Mouse (Mus musculus): ENCODE measurements around the gene Sytl3.

The Sytl3 gene

DNA sequence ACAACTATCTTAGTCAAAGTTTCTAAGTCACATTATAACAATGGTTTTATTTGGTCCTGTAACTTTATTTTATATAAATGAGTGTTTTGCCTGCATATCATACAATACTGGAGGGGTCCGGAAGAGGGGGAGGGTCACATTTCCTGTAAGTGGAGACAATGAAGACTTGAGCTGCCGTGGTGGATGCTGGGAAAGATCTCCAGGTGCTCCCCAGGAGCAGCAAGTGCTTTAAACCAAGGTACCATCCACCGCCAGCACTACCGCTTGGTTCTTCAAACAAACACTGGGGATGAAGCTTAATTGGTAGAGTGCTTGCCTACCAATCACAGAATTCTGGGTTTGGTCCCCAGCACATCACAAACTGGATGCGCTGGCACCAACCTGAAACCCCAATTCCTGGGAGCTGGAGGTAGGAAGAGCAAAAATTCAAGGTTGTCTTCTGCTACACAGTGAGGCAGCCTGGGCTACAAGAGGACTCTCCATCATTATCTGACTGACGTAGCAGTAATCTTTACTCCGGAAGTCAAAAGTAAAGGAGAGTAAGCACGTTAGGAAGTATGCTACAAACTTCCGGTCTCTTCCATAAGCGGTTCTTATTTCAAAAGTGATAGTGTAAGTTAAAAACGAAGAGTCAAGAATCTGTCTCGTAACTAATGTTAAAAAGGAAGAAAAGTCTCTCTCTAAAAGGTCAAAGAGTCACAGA lies 118.9 kb downstream of the Sytl3 start:
- no peak for DNase-seq (ENCODE audit: low read depth, low spot score)

DNA sequence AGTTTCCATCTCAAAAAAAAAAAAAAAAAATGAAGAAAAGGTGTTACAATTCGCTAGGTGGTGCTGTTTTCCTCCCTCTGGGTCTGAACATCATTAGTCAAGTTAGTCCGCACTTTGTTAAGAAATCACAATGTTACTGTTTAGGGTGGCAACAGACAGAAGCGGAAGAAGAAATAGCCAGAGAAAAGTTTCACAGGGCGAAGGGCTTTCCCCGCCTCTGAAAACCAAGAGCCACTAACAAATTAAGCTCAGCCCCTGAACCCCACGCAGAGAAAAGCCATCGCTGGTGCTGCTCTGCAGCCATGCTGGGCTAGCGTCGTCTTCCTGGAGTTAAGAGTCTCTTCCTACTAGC lies 119.4 kb downstream of the Sytl3 start:
- no peak for DNase-seq (ENCODE audit: low read depth, low spot score)

- no peak for DNase-seq (ENCODE audit: low read depth, low spot score)
These were observed 120.0 kb downstream of the Sytl3 start for GRCm38 (mm10) chr17:6778771-6779509.

DNA sequence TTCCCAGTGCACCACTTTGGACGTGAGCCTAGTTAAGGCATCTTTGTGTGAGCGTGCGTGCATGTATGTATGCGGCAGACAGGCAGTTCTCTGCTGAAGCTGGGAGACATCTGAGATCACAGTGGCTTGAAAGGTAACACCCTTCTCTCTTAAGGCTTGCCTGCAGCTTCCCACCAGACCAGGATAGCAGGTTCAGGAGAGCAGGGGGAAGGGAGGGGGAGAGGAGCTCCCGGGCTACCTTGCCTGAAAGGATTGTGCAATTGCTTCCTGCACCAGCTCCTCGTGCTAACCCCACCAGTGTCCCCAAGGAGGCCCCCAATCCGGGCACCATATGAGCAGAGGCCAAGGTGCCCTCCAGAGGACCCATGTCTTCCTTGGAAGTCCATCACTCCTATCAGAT lies 120.7 kb downstream of the Sytl3 start:
- no peak for DNase-seq (ENCODE audit: low read depth, low spot score)

GRCm38 (mm10) chr17:6780521-6781115 lies 121.7 kb downstream of the Sytl3 start:
- DNase-seq (ENCODE audit: low read depth, low spot score), result no peak

DNA sequence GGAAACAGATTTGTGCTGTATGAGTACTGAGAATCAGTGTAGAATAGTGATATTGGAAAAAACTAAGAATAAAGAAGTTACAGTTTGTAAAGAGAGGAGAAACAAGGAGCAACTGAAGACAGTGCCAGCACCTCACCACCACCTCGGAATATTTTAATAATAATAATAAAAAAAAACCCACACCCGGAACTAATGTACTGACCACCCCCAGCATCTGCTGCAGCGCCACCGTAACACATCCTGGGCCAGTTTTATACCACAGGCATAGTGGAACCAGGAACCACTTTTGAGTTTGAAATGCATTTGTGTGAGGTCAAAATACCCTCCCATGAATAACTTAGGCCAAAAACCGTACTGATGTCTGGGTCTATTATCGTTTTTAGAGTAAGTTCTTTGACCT lies 122.4 kb downstream of the Sytl3 start:
- DNase-seq (ENCODE audit: low read depth, low spot score), result no peak

DNA sequence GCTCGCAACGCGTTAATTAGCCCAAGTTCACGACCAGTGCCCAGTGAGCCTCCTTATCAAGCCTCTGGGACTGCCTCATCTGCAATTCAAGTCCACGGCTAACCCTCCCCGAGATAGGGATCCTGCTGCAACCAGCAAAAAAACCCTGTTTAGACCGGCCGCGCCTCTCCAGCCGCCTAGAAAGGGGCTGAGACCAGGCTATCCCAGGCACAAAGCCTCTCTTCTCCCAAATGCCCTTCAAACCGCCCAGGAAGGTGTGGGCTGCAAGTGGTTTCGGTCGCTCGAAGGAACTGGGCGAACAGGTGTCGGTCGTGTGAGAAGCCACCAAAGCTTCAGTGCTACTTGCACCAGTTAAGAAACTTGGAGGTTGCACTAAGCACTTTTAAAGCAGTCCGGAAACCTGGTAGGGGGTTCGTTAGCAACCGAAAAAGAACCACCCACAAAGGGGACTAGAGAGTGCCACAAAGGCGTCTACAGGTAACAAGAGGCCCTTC lies 123.2 kb downstream of the Sytl3 start:
- no peak for DNase-seq (ENCODE audit: low read depth, low spot score)

GRCm38 (mm10) chr17:6782611-6783005 lies 123.7 kb downstream of the Sytl3 start, which contains the start of gene Ezr:
Ezr (minus strand) TSS chr17:6782784.
- DNase-seq (ENCODE audit: low read depth, low spot score), result peak; percentile 53

DNA sequence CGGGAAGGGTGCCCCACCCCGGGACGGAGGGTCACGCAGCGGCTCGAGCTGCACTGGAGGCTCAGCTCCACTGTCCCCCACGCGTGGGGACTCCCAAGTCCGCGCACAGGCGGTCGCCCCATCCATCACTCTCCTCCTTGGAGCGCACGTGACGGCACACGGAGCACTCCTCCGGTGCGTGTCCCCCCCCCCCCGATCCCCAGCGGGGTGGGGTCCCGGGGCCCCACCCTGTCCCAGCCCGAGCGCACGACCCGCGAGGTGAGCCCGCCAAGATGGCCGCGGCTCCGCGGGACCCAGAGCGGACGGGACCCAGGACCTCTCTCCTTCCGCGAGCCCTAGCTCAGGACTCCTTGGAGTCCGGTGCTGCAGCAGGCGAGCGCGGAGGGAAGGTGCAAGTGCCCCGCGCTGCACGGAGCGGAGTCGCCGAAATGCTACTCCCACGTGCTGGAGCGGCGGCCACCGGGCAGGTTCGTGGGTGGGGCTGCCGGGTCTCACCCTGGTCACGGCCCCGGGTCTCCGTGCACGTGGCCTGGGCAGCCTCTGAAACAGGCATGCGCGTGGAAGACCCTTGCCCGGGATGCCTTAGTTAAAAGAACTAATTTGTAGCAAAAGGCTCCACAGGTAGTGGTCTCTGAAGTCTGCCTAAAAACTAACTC lies 124.2 kb downstream of the Sytl3 start:
- peak; percentile 29 for DNase-seq (ENCODE audit: low read depth, low spot score)

GRCm38 (mm10) chr17:6783756-6784357 lies 125.0 kb downstream of the Sytl3 start:
- DNase-seq (ENCODE audit: low read depth, low spot score), result no peak

DNA sequence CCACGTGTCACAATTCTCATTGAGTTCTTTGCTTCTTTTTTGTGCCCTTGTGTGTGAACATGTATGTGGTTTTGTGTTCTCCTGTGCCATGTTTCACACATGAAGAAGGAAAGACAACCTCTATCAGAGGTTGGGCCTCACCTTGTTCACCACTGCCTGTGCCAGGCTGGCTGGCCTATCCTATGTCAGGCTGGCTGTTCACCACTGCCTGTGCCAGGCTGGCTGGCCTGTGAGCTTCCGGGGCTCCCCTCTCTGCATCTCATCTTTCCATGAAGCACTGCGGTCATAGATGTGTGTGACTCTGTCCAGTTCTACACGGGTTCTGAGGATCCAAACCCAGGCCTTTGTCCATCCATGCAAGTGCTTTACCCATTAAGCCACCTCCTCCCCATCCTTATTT lies 128.3 kb downstream of the Sytl3 start:
- no peak for DNase-seq (ENCODE audit: low read depth, low spot score)

Measured in retina, postnatal 7 days (tissue).